Mouse (Mus musculus): ENCODE data around the gene Pcsk4. TPM values are rescaled to one million over a fixed set of nuclear protein-coding genes. Genes with fewer than 3 reads are reported as not detected.
A peak's percentile ranks its signal among the peaks of the same experiment; 100 is the strongest.

Gene Pcsk4
- total and polyA plus RNA-seq, 2 experiments from 2014 or later: 3.8 to 11.8 TPM

DNA sequence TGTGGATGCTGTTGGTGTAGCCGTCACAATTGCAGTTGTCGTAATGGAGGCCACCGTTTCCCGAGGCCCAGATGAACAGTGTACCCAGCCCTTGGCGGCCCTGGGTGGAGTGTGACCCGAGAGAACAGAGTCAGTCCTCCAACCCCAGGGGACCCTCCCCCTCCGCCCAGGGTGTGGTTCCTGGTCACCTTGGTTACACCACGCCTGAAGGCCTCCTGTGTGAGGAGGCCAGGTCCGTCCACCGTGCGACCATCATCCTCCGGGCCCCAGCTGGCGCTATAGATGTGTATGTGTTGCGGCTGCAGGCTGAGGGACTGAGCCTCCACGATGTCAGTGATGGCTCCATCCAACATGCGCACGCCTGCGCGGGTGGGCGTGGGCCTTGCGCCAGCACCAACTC, 4.3 kb downstream of the Pcsk4 start:
- Histone ChIP-seq H3K27ac (no peak overlapping the region), H3K4me3 (ENCODE audit: low read length) (no peak overlapping the region), H3K4me2 (ENCODE audit: low read depth, low read length) (no peak overlapping the region), H3K27me3 (ENCODE audit: insufficient read depth, low read length) (no peaks in the 10 kb centered on the region), H3K9ac (replicated peaks; ENCODE audit: low read length) (no peak overlapping the region), H3K36me3 (ENCODE audit: insufficient read depth, low read length) (no peaks in the 10 kb centered on the region), H3K4me1 (ENCODE audit: insufficient read depth, low read length) (peaks cover 14% of the 10 kb centered on the region; the same call in 1 of the 2 replicates), H3K9me3 (ENCODE audit: low read length) (no peaks in the 10 kb centered on the region)
- 88% methylated on average over 21 of the region's 21 CpGs for WGBS
- DNase-seq (ENCODE audit: low spot score): no peak
- ATAC-seq: no peak
- no peak for TF ChIP-seq CTCF (IDR thresholded peaks at IDR 0.05; ENCODE audit: low read depth)

DNA sequence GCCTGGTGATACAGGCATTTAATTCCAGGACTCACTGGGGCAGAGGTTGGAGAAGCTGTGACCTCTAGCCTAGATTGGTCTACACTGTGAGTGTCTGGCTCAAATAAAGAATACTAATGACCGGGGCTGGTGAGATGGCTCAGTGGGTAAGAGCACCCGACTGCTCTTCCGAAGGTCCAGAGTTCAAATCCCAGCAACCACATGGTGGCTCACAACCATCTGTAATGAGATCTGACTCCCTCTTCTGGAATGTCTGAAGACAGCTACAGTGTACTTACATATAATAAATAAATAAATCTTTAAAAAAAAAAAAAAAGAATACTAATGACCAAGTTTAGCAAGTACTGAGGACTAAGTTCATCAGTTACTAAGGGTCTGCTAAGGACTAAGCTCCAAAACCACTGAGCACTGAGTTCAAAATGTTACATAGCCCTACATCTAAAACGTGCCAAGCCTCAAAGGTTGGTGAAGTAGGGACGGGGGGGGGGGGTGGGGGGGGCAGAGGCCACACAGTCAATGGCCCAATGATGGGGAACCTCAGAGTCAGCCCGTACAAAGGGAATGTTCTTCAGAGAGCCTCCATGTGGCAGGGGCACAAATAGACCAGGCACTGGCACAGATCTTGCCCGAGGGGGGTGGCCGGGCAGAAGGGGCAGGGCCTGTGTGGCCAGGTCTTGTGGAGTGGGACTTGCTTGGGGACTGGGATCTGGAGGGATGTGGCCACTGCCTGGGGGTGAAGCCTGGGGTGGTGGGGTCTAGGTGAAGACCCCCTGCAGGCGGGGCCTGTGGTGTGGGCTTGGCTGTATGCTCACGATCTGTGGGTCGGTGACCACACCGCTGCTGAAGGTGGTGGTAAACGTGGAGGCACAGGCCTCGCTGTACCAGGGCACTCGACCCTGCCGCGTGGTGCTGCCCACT, 4.9 kb downstream of the Pcsk4 start:
- H3K4me2 ChIP-seq (ENCODE audit: low read depth, low read length): peak overlapping the region; percentile 84
- 75% methylated on average over 17 of the region's 17 CpGs for WGBS
- DNase-seq (ENCODE audit: low spot score) (no peak), ATAC-seq (no peak)
- H3K27ac ChIP-seq: no peak overlapping the region
- H3K36me3 ChIP-seq (ENCODE audit: insufficient read depth, low read length): no peaks in the 10 kb centered on the region
- H3K4me3 ChIP-seq (ENCODE audit: low read length): peak overlapping the region; percentile 45
- H3K9me3 ChIP-seq (ENCODE audit: low read length): no peaks in the 10 kb centered on the region
- TF ChIP-seq CTCF (IDR thresholded peaks at IDR 0.05; ENCODE audit: low read depth): no peak
- H3K27me3 ChIP-seq (ENCODE audit: insufficient read depth, low read length): no peaks in the 10 kb centered on the region
- H3K9ac ChIP-seq (replicated peaks; ENCODE audit: low read length): no peak overlapping the region
- H3K4me1 ChIP-seq (ENCODE audit: insufficient read depth, low read length): peaks cover 14% of the 10 kb centered on the region; the same call in 1 of the 2 replicates

DNA sequence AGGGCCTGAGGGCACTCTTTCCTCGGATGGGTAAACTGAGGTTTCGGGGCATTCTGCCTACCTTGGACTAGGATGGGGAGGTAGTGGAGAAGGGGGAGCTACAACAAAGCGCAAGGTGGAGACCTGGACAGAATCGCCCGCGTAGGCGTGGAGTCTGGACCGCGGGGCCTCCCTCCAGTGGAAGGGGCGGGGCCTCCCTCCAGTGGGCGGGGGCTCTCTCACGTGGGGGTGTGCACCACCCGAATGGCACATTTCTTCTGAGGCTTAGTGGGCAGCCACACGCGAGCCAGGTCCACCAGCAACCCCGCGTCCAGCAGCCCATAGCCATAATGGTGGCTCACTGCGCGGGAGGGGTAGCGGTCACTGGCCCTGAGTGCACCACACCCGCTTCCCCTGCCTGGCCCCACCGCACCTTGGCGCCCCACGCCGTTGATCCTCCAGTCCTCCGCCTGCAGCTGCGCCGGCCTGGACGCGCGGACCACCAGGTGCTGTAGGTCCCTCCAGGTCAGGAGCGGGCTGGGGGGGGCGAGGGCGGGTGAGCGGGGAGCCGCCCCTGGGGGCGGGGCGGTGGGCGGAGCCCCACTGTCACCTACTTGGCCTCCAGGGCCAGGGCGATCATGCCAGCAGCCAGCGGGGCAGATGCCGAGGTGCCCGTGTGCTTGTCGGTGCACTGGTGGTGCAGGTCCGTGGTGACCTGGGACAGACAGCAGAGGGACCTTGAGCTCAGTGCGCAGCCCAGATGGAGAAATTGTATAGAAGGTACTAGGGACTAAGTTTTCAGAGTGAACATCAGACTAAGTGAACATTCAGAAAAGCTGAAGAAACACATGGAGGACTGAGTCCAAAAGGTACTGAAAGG, 5.8 kb downstream of the Pcsk4 start:
- H3K9ac ChIP-seq (replicated peaks; ENCODE audit: low read length): peak overlapping the region; percentile 53
- no peaks in the 10 kb centered on the region for H3K27me3 ChIP-seq (ENCODE audit: insufficient read depth, low read length)
- peak overlapping the region; percentile 45 for H3K4me3 ChIP-seq (ENCODE audit: low read length)
- peak; percentile 30; the same call in 1 of the 2 replicates for ATAC-seq
- H3K9me3 ChIP-seq (ENCODE audit: low read length): no peaks in the 10 kb centered on the region
- no peak for TF ChIP-seq CTCF (IDR thresholded peaks at IDR 0.05; ENCODE audit: low read depth)
- H3K4me1 ChIP-seq (ENCODE audit: insufficient read depth, low read length): peaks cover 14% of the 10 kb centered on the region; the same call in 1 of the 2 replicates
- 2% methylated on average over 38 of the region's 46 CpGs for WGBS
- peak; percentile 35 for DNase-seq (ENCODE audit: low spot score)
- H3K27ac ChIP-seq: peak overlapping the region; percentile 48; the same call in 1 of the 2 replicates
- H3K4me2 ChIP-seq (ENCODE audit: low read depth, low read length): peak overlapping the region; percentile 84
- no peaks in the 10 kb centered on the region for H3K36me3 ChIP-seq (ENCODE audit: insufficient read depth, low read length)

DNA sequence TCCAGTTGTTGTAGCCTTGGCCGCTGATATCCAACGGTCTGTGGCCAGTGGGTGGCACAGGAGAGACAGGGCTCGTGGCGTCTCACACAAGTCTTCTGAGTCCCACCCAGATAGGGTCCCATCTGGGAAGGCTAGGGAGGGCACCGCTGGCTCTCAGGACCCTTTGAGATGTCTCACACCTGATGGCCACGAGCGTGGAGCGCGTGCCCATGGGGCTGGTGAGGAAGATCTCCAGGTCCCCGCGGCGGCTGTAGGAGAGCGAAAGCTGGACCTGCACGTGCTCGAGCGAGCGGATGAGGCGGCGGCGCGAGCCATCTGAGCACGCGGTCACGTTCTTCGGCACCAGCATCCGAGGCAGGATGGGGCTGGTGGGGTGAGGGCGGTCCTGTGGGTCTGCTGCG, 6.5 kb downstream of the Pcsk4 start:
- TF ChIP-seq CTCF (IDR thresholded peaks at IDR 0.05; ENCODE audit: low read depth): peak; percentile 39
- Histone ChIP-seq H3K4me1 (ENCODE audit: insufficient read depth, low read length) (peaks cover 14% of the 10 kb centered on the region; the same call in 1 of the 2 replicates), H3K4me3 (ENCODE audit: low read length) (peak overlapping the region; percentile 45), H3K36me3 (ENCODE audit: insufficient read depth, low read length) (no peaks in the 10 kb centered on the region), H3K27me3 (ENCODE audit: insufficient read depth, low read length) (no peaks in the 10 kb centered on the region), H3K9me3 (ENCODE audit: low read length) (no peaks in the 10 kb centered on the region), H3K9ac (replicated peaks; ENCODE audit: low read length) (peak overlapping the region; percentile 53), H3K4me2 (ENCODE audit: low read depth, low read length) (peak overlapping the region; percentile 84), H3K27ac (peak overlapping the region; percentile 48; the same call in 1 of the 2 replicates)
- WGBS: 3% methylated on average over 28 of the region's 28 CpGs
- ATAC-seq: peak; percentile 11; the same call in 1 of the 2 replicates
- no peak for DNase-seq (ENCODE audit: low spot score)

DNA sequence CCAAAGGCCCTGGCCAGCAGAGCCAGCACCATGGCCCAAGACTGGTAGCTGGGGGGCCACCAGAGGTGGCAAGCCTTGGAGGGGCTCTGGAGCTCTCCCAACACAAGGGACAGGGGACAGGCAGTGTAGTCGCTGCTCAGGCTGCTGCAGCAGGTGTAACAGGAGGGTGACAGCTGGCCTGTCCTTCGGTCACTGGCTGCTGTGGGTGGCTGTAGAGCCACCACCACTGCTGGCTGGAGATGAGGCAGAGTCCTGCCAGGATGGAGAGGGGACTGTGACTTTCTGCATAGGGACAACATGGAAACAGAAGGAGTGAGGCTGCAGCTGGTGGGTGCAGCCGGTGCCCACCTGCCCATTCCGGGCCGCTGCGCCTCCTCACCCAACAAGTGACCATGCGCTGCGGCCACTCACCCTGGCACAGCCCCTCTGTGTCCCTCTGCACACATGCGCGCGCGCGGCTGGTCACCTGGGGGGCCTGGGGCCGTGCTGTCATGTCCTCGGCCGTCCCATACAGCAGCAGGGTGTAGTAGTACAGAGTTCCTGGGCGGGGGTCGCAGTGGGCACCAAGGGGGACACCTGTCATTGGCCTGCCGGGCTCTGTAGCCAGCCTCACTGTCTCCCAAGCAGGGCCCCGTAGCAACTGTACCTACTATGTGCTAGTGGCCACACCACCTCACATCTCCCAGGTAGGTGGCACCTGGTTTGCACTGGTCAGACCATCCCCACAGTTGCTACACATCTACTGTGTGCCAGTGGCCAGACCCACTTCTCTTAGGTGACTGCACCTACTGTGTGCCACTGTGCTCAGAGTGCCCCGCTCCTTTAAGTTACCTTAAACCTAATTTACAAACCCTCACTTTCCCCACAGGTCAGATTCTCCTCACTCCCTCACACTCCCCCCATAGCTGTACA, 7.4 kb downstream of the Pcsk4 start:
- ATAC-seq (no peak), DNase-seq (ENCODE audit: low spot score) (no peak)
- H3K36me3 ChIP-seq (ENCODE audit: insufficient read depth, low read length): no peaks in the 10 kb centered on the region
- no peak overlapping the region for H3K9ac ChIP-seq (replicated peaks; ENCODE audit: low read length)
- no peak overlapping the region for H3K4me2 ChIP-seq (ENCODE audit: low read depth, low read length)
- no peak for TF ChIP-seq CTCF (IDR thresholded peaks at IDR 0.05; ENCODE audit: low read depth)
- no peaks in the 10 kb centered on the region for H3K27me3 ChIP-seq (ENCODE audit: insufficient read depth, low read length)
- no peaks in the 10 kb centered on the region for H3K9me3 ChIP-seq (ENCODE audit: low read length)
- no peak overlapping the region; the same call in 1 of the 2 replicates for H3K27ac ChIP-seq
- H3K4me1 ChIP-seq (ENCODE audit: insufficient read depth, low read length): peaks cover 14% of the 10 kb centered on the region; the same call in 1 of the 2 replicates
- WGBS: 91% methylated on average over 21 of the region's 21 CpGs
- no peak overlapping the region for H3K4me3 ChIP-seq (ENCODE audit: low read length)
